Mouse (Mus musculus): Measurements from ENCODE around the gene Tead3. TPM values are rescaled to one million over a fixed set of nuclear protein-coding genes. Genes with fewer than 3 reads are reported as not detected.
"Not testable (repeated sequence)": the region's sequence is repeated elsewhere in the genome, so short reads cannot be mapped to it uniquely, and the experiment has no call there.

The Tead3 gene
- total RNA-seq, 2 experiments from 2014 or later, result 2.4 to 3.3 TPM

GRCm38 (mm10) chr17:28361921-28362652 is 11.5 kb upstream of the Tead3 start:
- intact Hi-C loops (cut with DNase I), result no loop called here
- DNase-seq (ENCODE audit: low spot score in 2 of 2), result no peak

DNA sequence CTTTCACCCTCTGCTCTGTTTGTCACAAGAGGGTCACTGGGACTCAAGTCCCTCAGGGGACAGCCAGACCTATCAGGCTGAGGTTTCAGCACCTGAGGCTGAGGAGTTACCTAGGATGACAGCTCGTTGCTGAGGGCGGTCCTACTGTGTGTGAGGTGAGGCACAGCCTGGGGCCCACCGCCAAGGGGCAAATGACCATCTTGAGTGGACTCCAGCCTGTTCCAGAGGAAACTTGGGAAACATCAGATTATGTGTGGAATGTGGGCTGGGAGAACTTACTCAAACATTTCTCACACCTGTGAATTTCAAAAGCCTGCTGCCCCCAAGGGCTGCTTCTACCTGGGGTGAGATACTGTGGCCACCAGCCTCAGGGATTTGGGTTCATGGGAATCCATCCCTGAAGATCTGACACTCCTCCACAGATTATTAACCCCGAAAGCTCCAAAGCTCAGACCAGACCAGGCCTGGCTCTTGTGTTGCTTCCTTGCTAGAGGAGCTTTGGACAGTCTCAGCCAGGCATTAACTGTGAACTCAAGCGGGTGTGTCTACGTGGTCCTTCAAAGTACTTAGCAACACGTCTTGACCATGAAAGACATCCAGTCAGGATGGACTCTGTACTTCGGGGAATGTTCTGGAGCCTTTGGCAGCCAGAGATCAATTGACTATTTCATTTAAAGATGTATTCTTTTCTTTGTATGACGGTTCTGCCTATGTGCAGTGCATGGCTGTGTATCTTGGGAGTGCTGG is 10.1 kb upstream of the Tead3 start:
- DNase-seq (ENCODE audit: low spot score in 2 of 2), result no peak
- intact Hi-C loops (cut with DNase I), result no loop called here

- DNase-seq (ENCODE audit: low spot score in 2 of 2); intact Hi-C loops (cut with DNase I): not testable (repeated sequence)
These were observed 8.1 kb upstream of the Tead3 start for GRCm38 (mm10) chr17:28358576-28359261.

DNA sequence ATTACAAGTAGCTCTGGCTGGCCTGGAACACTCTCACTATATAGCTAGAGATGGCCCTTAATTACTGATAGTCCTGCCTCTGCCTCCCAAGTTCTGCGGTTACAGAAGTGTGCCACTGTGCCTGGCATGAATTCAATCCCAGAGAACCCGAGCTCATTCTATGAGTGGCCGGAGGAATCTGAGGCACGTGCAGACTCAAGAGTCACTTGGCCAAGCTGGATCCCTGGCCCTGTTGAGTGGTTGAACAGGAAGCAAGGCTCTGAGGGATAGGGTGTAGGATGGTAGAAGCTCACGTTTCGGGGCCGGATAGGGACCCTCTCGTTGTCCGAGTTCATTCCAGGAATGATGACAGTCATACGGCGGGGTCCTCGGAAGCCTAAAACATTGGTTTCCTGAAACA is 5.3 kb upstream of the Tead3 start:
- no peak for DNase-seq (ENCODE audit: low spot score in 2 of 2)
- intact Hi-C loops (cut with DNase I), result no loop called here

DNA sequence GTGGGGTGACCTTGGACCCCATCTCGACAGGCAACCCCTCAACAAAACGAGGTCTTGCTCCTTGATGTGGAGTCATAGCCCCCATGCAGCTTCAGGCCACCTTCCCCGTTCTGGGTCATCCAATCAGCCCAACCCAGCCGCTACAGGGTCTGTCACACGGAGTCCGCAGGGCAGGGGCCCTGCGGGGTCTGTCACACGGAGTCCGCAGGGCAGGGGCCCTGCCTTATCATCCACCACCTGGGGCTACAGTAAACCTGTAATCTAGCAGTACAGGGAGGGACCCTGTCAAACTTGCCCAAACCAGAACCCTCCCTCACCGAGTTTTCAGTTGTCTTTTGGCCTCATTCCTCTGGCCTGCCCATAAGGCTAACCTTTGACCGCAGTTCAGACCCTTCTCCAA is 1.4 kb upstream of the Tead3 start:
- DNase-seq (ENCODE audit: low spot score in 2 of 2), result no peak
- intact Hi-C loops (cut with DNase I), result no loop called here

DNA sequence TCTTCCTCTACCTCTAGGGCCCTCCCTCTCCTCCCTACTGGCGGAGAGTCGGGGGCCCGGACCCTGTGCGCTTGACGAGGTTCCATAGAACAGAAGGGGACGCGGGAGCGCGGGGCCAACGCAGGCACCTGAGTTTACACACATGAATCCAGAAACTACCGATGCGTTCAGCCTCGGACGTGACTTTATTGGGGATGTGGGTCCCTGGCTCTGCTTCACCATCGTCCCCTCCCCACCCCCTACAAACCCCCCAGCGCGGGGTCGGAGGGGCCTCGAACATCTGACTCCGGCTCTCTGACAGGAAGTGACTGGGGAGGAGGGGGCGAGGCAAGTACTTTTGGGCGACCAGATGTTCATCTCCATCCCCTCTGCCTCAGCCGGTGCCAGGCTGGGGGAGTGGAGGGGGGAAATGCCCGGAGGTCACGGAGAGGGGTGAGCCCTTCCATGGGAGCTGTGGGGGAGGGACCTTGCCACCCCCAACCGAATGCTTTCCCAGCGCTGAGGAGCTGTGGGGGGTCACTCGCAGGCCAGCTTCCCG is 805 bp upstream of the Tead3 start:
- no peak for DNase-seq (ENCODE audit: low spot score in 2 of 2)
- intact Hi-C loops (cut with DNase I), result no loop called here

- intact Hi-C loops (cut with DNase I), result no loop called here
- DNase-seq (ENCODE audit: low spot score in 2 of 2), result no peak
These were observed 634 bp downstream of the Tead3 start for GRCm38 (mm10) chr17:28349901-28350465.

DNA sequence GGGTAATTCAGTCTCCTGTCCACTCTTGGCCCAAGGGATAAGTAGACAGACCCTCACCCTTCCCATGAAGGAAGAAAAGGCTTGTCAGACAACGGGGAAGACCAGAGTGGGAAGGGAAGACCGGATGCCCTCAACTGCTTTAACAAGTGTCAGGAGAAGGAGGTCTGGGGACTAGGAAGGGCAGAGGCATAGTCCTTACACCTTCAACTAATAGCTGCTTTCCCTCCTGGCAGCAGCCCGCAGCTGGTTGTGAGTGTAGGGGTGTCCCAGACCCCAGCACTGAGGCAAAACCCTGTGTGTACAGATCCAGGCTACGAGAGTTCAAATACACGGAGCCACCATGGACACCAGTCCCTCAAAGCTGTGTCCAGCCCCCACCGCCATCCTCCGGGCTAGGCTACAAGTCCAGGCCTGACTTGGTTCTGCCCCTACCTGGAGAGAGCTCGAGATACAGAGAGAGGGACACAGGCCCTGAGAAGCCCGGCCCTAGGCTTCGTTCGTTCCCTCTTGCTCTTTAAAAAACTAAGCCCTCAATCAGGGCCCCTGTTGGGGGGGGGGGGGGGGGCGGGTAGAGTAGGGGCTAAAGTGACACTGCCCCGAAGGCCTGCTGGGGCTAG is 1.2 kb downstream of the Tead3 start:
- DNase-seq (ENCODE audit: low spot score in 2 of 2), result no peak
- intact Hi-C loops (cut with DNase I), result no loop called here

DNA sequence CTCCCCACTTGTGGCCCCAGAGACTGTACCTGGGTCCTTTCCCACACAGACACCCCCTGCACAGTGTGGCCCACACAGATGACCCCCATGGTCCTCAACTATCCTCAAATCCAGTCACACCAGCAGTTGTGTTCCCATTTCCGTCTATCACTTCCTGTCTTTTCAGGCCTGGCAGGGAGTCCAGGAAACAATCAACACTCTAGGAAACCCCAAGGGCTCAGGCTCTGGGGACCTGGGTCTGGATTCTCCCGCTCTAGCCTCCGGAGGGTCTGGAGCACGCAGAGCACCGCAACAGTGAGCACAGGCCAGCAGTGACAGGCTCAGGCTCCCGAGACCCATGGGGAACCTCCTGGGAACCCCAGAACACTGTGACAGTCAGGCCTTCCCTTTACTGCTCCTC is 2.4 kb downstream of the Tead3 start:
- no peak for DNase-seq (ENCODE audit: low spot score in 2 of 2)
- intact Hi-C loops (cut with DNase I), result no loop called here

DNA sequence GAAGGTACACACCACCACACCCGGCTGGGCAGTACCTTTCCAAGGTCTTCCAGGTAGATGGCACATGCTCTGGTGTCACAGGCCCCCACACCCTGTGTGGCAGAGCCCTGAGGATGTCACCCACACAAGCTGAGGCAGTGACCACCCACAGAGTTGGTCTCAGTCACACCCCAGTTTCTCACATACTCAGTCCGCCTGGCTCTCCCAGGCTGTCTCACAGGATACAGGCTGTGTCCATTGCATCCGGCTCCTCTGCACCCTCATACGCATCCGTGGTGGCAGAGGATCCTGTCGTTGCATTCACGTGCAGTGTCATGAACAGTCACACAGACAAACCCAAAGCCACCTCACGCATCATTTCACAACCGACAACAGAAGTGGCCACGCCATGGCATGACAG is 3.3 kb downstream of the Tead3 start:
- intact Hi-C loops (cut with DNase I), result no loop called here

DNA sequence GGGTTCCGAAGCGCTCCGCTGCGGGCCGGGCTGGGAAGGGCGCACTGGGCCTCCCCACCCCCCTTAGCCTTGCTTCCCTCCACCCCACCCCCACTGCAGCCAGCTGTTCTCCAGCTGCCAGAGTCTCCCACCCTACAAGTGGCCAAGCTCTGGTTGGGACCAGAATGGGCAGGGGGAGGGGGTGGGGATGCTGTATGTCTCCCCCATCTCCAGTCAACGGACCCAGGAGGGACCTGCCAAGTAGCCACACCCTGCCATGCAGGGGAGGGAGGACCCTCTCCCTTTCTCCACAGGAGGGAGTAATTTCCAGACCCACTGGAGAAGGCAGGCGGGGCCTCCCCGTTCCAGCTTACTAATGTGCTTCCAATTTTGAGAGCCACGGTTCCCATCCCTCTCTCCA is 4.7 kb downstream of the Tead3 start:
- DNase-seq (ENCODE audit: low spot score in 2 of 2), result no peak
- intact Hi-C loops (cut with DNase I), result no loop called here

More for the DNA sequence above, 3.3 kb downstream of the Tead3 start:
- no peak for DNase-seq (ENCODE audit: low spot score in 2 of 2)

DNA sequence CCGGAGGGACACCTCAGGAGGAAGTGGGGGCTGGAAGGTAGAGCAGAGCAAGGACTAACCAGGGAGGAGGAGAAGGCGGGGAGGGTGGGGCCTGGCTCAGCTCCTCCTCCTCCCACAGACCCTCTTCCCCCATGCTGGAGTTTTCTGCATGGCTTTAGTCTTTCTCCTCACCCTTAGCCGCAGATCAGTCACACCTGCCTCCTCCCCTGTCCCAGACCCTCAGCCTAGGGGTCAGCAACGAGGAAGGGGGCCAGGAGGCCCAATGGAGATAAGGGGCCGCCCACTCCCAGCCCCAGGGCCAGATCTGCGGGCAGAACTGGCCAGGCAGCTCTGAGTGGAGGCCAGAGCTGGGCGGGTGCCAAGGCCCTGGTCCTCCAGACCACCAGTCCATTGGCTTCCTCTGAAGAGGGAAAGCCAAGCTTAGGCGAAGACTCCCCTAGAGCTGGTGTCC is 5.3 kb downstream of the Tead3 start:
- DNase-seq (ENCODE audit: low spot score in 2 of 2), result no peak
- intact Hi-C loops (cut with DNase I), result no loop called here

GRCm38 (mm10) chr17:28344670-28345069 is 5.9 kb downstream of the Tead3 start:
- DNase-seq (ENCODE audit: low spot score in 2 of 2), result no peak
- intact Hi-C loops (cut with DNase I), result no loop called here

GRCm38 (mm10) chr17:28344050-28344607 is 6.5 kb downstream of the Tead3 start:
- intact Hi-C loops (cut with DNase I), result no loop called here
- DNase-seq (ENCODE audit: low spot score in 2 of 2), result no peak

GRCm38 (mm10) chr17:28341091-28341490 is 9.5 kb downstream of the Tead3 start:
- intact Hi-C loops (cut with DNase I), result no loop called here
- peak; percentile 60 to 73 for DNase-seq (ENCODE audit: low spot score in 2 of 2)

DNA sequence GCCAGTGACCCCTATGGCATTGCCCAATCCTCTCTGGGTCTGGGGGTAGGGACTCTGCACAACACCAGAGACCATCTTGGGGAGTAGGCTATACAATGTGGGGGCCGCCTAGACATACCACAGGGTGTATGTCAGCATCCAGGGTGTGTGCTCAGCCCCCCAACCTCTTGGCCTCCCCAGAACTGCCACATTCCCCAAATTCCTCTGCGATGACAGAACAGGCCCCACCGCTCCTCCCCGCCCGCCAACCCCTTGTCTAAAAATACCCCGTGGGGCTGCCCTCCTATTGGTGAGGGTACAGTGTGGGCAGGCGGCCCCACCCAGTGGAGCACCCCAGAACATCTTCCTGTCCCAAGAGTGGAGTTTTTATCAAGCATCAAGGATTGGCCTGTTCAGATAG is 10.0 kb downstream of the Tead3 start:
- DNase-seq (ENCODE audit: low spot score in 2 of 2), result no peak
- intact Hi-C loops (cut with DNase I), result no loop called here

DNA sequence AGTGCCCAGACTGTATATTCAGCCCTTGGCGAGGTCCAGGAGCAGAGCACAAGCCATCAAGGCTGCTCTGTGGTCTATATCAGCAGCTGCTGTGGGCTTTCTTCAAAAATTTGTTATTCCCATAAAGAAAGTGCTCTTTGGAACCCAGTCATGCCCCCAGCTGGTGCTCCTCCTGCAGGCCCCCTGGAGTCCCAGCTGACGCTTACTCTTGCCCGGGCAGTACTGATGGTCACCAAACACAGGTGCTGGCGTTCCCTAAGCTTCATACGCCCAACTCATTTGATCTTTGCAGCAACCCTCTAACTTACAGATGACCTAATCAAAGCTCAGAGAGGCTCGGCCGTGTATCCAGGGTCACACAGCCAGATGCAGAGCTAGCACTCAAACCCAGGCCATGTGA is 13.1 kb downstream of the Tead3 start:
- no peak for DNase-seq (ENCODE audit: low spot score in 2 of 2)
- intact Hi-C loops (cut with DNase I), result no loop called here

DNA sequence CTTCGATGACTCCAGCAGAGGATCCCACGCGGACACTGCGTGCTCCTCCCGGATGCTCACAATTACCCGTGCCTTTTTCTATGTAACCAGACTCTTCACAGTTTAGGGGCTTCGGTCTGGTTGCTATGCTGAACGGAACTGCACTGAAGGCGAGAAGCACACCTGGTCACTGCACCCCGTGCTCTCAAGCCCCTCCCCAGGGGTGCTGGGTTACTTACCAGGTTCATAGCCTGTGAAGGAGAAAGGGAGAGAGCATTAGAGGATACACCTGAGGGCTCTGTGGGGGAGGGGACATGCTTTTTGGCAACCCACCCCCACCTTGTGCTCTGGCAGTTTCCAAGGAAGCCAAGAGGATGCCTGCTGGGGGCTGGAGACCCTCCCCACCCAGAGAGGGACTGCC is 15.3 kb downstream of the Tead3 start:
- no peak for DNase-seq (ENCODE audit: low spot score in 2 of 2)
- intact Hi-C loops (cut with DNase I), result no loop called here

- intact Hi-C loops (cut with DNase I), result no loop called here
- DNase-seq (ENCODE audit: low spot score in 2 of 2), result no peak
These were observed 17.6 kb downstream of the Tead3 start for GRCm38 (mm10) chr17:28332915-28333546.

Data from left cerebral cortex, postnatal 14 days (tissue).